Mouse (Mus musculus) liver, embryonic 14.5 days (tissue): Measurements from ENCODE around the gene Kifc3.

Experiments
- CTCF ChIP-seq: IDR thresholded peaks from 2 replicates; pipeline ENCODE4 v1.5.1; 2016; ENCODE audit warnings: antibody characterized with exemption, low read depth, control low read depth
- EP300 ChIP-seq: IDR thresholded peaks from 2 replicates; pipeline ENCODE4 v1.6.1; 2016; ENCODE audit warnings: antibody characterized with exemption, low read depth

GRCm38 (mm10) chr8:95150608-95151007 lies 52.0 kb downstream of the Kifc3 start:
- TF ChIP-seq CTCF (no peak), EP300 (no peak)
